In genomic region chr10:26789680-26790079, GRCm38 (mm10) we compare ENCODE assay signal across 19 mouse cellular contexts. TPM values are rescaled to one million over a fixed set of nuclear protein-coding genes. Genes with fewer than 3 reads are reported as not detected.
DNase-seq lines count a peak whose midpoint lies in the region; ATAC-seq and TF ChIP-seq lines count a peak whose summit lies in the region.
"Had no signal": no experiment of that assay in that cellular context is flagged by ENCODE, and none has a peak within 500 bp of the region (broad histone marks: within the 10 kb centered on the region; RNA-seq: fewer than 3 reads in every experiment).

No protein-coding gene starts in this region.

- no peaks in the 10 kb centered on the region for H3K27me3 ChIP-seq in kidney, adult 2 months (replicated peaks; ENCODE audit: control insufficient read depth, insufficient read depth, low read length)
- no peaks in the 10 kb centered on the region for H3K27me3 ChIP-seq in kidney, embryonic 16.5 days (ENCODE audit: insufficient read depth, low read length)
- H3K27me3 ChIP-seq: embryonic facial prominence, embryonic 12.5 days; forebrain, embryonic 13.5 days; forebrain, embryonic 15.5 days had no signal

- peak; percentile 19; the same call in 1 of the 2 replicates for ATAC-seq in kidney, embryonic 16.5 days (ENCODE audit: low FRiP score, low TSS enrichment)
- ATAC-seq: forebrain, embryonic 13.5 days; forebrain, embryonic 15.5 days; forebrain, postnatal 0 days had no signal

- H3K4me1 ChIP-seq in kidney, adult 2 months (ENCODE audit: control insufficient read depth, insufficient read depth, low read length): peaks cover 12% of the 10 kb centered on the region; the same call in 1 of the 2 replicates
- H3K4me1 ChIP-seq in kidney, embryonic 16.5 days (ENCODE audit: insufficient read depth, low read length): peaks cover 24% of the 10 kb centered on the region
- H3K4me1 ChIP-seq: embryonic facial prominence, embryonic 10.5 days; embryonic facial prominence, embryonic 12.5 days; forebrain, embryonic 13.5 days; forebrain, embryonic 15.5 days had no signal

- H3K36me3 ChIP-seq in kidney, adult 2 months (ENCODE audit: control insufficient read depth, insufficient read depth, low read length): no peaks in the 10 kb centered on the region
- no peaks in the 10 kb centered on the region for H3K36me3 ChIP-seq in kidney, embryonic 16.5 days (ENCODE audit: insufficient read depth, low read length)
- H3K36me3 ChIP-seq: embryonic facial prominence, embryonic 10.5 days; embryonic facial prominence, embryonic 12.5 days; forebrain, embryonic 15.5 days had no signal

- no peaks in the 10 kb centered on the region for H3K9me3 ChIP-seq in kidney, embryonic 16.5 days (ENCODE audit: low read length)
- H3K9me3 ChIP-seq: embryonic facial prominence, embryonic 10.5 days; embryonic facial prominence, embryonic 12.5 days; forebrain, embryonic 13.5 days; forebrain, embryonic 15.5 days had no signal

- H3K4me3 ChIP-seq in kidney, adult 2 months (ENCODE audit: insufficient read depth, low read depth, low read length): no peak overlapping the region
- no peak overlapping the region for H3K4me3 ChIP-seq in kidney, embryonic 16.5 days (ENCODE audit: low read length)
- H3K4me3 ChIP-seq: embryonic facial prominence, embryonic 10.5 days; embryonic facial prominence, embryonic 12.5 days; forebrain, embryonic 13.5 days; forebrain, embryonic 15.5 days had no signal

- no peak for TF ChIP-seq CTCF in kidney, adult 2 months (conservative IDR thresholded peaks at IDR 0.05; ENCODE audit: insufficient read depth, insufficient read length, low read depth, low read length)

- 80% methylated on average over 2 of the region's 2 CpGs for WGBS in kidney, adult 2 months
- 69% methylated on average over 2 of the region's 2 CpGs for WGBS in kidney, embryonic 16.5 days

- H3K9ac ChIP-seq in kidney, embryonic 16.5 days (replicated peaks; ENCODE audit: low read length): no peak overlapping the region
- H3K9ac ChIP-seq: embryonic facial prominence, embryonic 12.5 days; forebrain, embryonic 13.5 days; forebrain, embryonic 15.5 days; forebrain, postnatal 0 days had no signal

- no peak for DNase-seq in kidney, adult 2 months
- DNase-seq in kidney, adult 8-10 months: no peak
- no peak for DNase-seq in kidney, postnatal 14 days
- no peak for DNase-seq in frontal cortex, postnatal 36 days (ENCODE audit: low spot score in 2 of 2)
- DNase-seq: adrenal gland, adult 2 months; adrenal gland, postnatal 10 days; adrenal gland, postnatal 25 days; cerebellum, adult 11 months; cerebellum, adult 18-20 months; cerebellum, adult 8-10 months; cerebellum, adult 9-11 months; cerebellum, postnatal 14 days; cerebellum, postnatal 36 days; forebrain, postnatal 0 days had no signal

- H3K4me2 ChIP-seq in kidney, embryonic 16.5 days (replicated peaks; ENCODE audit: low read depth, low read length): no peak overlapping the region
- H3K4me2 ChIP-seq: embryonic facial prominence, embryonic 12.5 days; forebrain, embryonic 13.5 days; forebrain, embryonic 15.5 days had no signal

- peak overlapping the region; percentile 47; the same call in 1 of the 2 replicates for H3K27ac ChIP-seq in kidney, adult 2 months (ENCODE audit: insufficient read depth, low read depth, low read length)
- no peak overlapping the region for H3K27ac ChIP-seq in kidney, embryonic 16.5 days (ENCODE audit: low read length)
- H3K27ac ChIP-seq: embryonic facial prominence, embryonic 10.5 days; embryonic facial prominence, embryonic 12.5 days; forebrain, embryonic 13.5 days; forebrain, embryonic 15.5 days had no signal

- no peak for TF ChIP-seq POLR2A in kidney, adult 2 months (IDR thresholded peaks at IDR 0.05; ENCODE audit: low read depth, low read length)

RNA-seq across cellular contexts. Expression of gene Arhgap18, which starts 36.5 kb away (rescaled TPM):
- 7.4 and 10.7 TPM in 2 replicates for polyA plus RNA-seq in kidney, adult 2 months (2012; rRNA removed)
- polyA plus RNA-seq in kidney, embryonic 16.5 days (2015; fragmentation: Nextera tagmentation; extraction: Ambion mirVana): 41.5 and 49.3 TPM in 2 replicates
